ENCODE assay signal across 8 mouse cellular contexts in the genomic region with DNA sequence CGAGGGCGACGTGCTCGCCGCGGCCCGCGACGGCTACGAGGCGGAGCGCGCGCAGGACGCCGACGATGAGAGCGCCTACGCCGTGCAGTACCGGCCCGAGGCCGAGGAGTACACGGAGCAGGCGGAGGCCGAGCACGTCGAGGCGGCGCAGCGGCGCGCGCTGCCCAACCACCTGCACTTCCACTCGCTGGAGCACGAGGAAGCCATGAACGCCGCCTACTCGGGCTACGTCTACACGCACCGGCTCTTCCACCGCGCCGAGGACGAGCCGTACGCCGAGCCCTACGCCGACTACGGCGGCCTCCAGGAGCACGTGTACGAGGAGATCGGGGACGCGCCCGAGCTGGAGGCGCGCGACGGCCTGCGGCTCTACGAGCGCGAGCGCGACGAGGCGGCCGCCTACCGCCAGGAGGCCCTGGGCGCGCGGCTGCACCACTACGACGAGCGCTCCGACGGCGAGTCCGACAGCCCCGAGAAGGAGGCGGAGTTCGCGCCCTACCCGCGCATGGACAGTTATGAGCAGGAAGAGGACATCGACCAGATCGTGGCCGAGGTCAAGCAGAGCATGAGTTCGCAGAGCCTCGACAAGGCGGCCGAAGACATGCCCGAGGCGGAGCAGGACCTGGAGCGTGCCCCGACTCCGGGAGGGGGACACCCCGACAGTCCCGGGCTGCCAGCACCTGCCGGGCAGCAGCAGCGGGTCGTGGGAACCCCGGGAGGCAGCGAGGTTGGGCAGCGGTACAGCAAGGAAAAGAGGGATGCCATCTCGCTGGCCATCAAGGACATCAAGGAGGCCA.
DNase-seq lines count a peak whose midpoint lies in the region; ATAC-seq lines count a peak whose summit lies in the region.

No protein-coding gene starts in this region.

- peak overlapping the region; percentile 50 for H3K4me3 ChIP-seq in intestine, embryonic 16.5 days (ENCODE audit: low read length)
- peak overlapping the region; percentile 52 for H3K4me3 ChIP-seq in midbrain, embryonic 10.5 days
- H3K4me3 ChIP-seq in stomach, embryonic 14.5 days (ENCODE audit: low read depth, low read length), result peak overlapping the region; percentile 41

- H3K36me3 ChIP-seq in intestine, embryonic 16.5 days (ENCODE audit: control insufficient read depth, insufficient read depth, low read length), result no peaks in the 10 kb centered on the region
- H3K36me3 ChIP-seq in midbrain, embryonic 10.5 days, result no peaks in the 10 kb centered on the region
- no peaks in the 10 kb centered on the region for H3K36me3 ChIP-seq in stomach, embryonic 14.5 days (ENCODE audit: control insufficient read depth, insufficient read depth, low read length)

- intact Hi-C loops in gastrocnemius, postnatal 36 days (cut with DNase I), result no loop called here
- intact Hi-C loops in left cerebral cortex, postnatal 36 days (cut with DNase I), result no loop called here

- H3K4me1 ChIP-seq in intestine, embryonic 16.5 days (ENCODE audit: control insufficient read depth, insufficient read depth, low read length), result peaks cover 7% of the 10 kb centered on the region; the same call in 1 of the 2 replicates
- H3K4me1 ChIP-seq in midbrain, embryonic 10.5 days, result peaks cover 27% of the 10 kb centered on the region
- H3K4me1 ChIP-seq in stomach, embryonic 14.5 days (ENCODE audit: control insufficient read depth, insufficient read depth, low read length), result no peaks in the 10 kb centered on the region

- WGBS in intestine, embryonic 16.5 days, result 19% methylated on average over 110 of the region's 110 CpGs
- WGBS in midbrain, embryonic 10.5 days, result 21% methylated on average over 110 of the region's 110 CpGs
- WGBS in stomach, embryonic 14.5 days, result 19% methylated on average over 106 of the region's 110 CpGs

- H3K9me3 ChIP-seq in intestine, embryonic 16.5 days (ENCODE audit: control insufficient read depth, low read length), result no peaks in the 10 kb centered on the region
- H3K9me3 ChIP-seq in midbrain, embryonic 10.5 days (replicated peaks), result peaks cover 11% of the 10 kb centered on the region; the same call in 1 of the 2 replicates
- H3K9me3 ChIP-seq in stomach, embryonic 14.5 days (ENCODE audit: control insufficient read depth, low read depth, low read length), result no peaks in the 10 kb centered on the region

- peaks cover 19% of the 10 kb centered on the region for H3K27me3 ChIP-seq in intestine, embryonic 16.5 days (replicated peaks; ENCODE audit: control insufficient read depth, insufficient read depth, low read length)
- H3K27me3 ChIP-seq in midbrain, embryonic 10.5 days (ENCODE audit: low read depth, poor library complexity, severe bottlenecking), result peaks cover 86% of the 10 kb centered on the region
- H3K27me3 ChIP-seq in stomach, embryonic 14.5 days (ENCODE audit: control insufficient read depth, insufficient read depth, low read length), result 0 out of 2 replicates have a peak, but pooled peaks cover 6% of the 10 kb centered on the region

- no peak overlapping the region for H3K9ac ChIP-seq in intestine, embryonic 16.5 days (ENCODE audit: low read depth, low read length)
- H3K9ac ChIP-seq in stomach, embryonic 14.5 days (replicated peaks; ENCODE audit: low read depth, low read length), result 0 out of 2 replicates have a peak overlapping the region, but pooled peaks have one; percentile 10

- peak; percentile 40 for DNase-seq in WW6 (ENCODE audit: low read depth, low spot score)
- peak; percentile 76 for DNase-seq in embryo, embryonic 11 days
- peak; percentile 22 to 43 for DNase-seq in gastrocnemius, postnatal 36 days
- peak; percentile 65 to 74 for DNase-seq in left cerebral cortex, postnatal 36 days (ENCODE audit: low spot score in 2 of 2)
- peak; percentile 49 for DNase-seq in midbrain, embryonic 10.5 days (ENCODE audit: low spot score)
- DNase-seq in spleen, postnatal 36 days (ENCODE audit: low spot score in 2 of 2), result no peak

- no peak overlapping the region for H3K27ac ChIP-seq in intestine, embryonic 16.5 days (ENCODE audit: low read length)
- H3K27ac ChIP-seq in midbrain, embryonic 10.5 days (replicated peaks), result peak overlapping the region; percentile 68; the same call in 1 of the 2 replicates
- no peak overlapping the region for H3K27ac ChIP-seq in stomach, embryonic 14.5 days (ENCODE audit: low read length)

- peak; percentile 81 for ATAC-seq in intestine, embryonic 16.5 days
- peak; percentile 60 for ATAC-seq in stomach, embryonic 14.5 days (ENCODE audit: insufficient number of reproducible peaks, insufficient read depth, low FRiP score, low read depth)

- peak overlapping the region; percentile 79 for H3K4me2 ChIP-seq in intestine, embryonic 16.5 days (ENCODE audit: low read depth, low read length)
- peak overlapping the region; percentile 59 for H3K4me2 ChIP-seq in stomach, embryonic 14.5 days (replicated peaks; ENCODE audit: low read depth, low read length)

Comparison
In these comparisons a context has a peak if more than half of its experiments do, and no peak if none do; other contexts are left out.
1. DNase-seq: peak in WW6 (single experiment), embryo, embryonic 11 days (single experiment), gastrocnemius, postnatal 36 days (2 of 2), left cerebral cortex, postnatal 36 days (2 of 2) and midbrain, embryonic 10.5 days (single experiment); none in spleen, postnatal 36 days (0 of 2).
2. Peak in every context shown above with its lines, with median percentiles within 50 percentile points of each other: H3K4me3 ChIP-seq.